Mouse (Mus musculus): ENCODE measurements around the gene Bcor.

Gene Bcor

DNA sequence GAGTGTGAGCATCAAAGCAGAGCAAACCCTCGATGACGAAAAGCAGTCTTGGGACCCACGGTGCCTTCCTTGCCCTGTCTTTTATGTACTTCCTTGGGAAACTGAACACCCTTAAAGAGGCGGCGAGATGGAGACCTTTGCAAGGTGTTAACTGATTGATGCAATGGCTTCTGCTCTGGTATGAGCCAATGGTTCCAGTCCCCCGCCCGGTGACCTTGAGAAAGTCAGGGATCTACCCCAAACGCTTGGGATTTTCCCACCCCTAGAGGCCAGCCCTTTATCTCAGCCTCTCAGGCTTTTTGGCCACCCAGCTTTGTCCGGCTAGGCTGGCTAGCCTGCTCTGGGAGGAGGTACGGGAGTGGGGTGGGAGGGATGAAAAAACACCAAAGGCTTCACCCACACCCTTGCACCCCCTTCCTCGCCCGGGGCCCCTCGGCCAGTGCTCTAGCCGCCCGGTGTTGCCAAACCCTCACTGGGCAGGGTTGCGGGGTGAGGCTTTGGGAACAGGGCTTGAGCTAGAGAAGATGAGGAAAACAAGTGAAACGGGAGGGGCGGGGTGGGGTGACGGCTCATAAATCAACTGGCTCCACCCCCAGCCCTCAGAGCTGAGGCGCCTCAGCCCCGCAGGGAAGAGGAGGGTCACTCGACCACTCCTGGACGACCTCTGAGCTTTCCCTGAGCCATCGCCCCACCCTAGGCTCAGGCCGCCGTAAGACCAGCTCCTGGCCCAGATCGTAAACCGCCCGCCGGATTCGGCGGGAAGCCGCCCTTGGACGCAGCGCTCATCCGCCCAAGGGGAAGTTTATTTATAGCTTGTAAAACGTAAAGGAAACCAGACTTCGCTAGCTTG is 154.7 kb downstream of the Bcor start:
- no peak for DNase-seq (ENCODE audit: low read depth, low spot score)

DNA sequence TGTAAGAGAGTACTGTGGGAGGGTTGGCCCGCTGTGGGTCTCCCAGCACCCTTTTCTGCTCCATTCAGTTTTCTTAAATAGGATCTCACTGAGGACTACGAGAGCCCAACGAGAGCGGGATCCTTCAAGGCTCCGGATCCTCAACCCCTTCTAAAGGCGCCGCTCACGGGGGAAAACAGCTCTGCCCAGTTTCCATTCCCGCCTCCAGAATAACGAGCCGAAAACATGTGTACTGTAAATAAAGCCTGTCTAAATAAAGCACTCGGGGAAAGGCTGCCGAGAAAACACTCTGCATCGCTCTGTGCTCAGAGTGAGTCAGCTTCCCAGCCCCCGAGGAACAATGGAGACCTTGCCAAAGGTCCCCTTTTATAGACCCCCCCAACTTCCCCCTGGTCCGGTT is 155.7 kb downstream of the Bcor start:
- DNase-seq (ENCODE audit: low read depth, low spot score), result no peak

DNA sequence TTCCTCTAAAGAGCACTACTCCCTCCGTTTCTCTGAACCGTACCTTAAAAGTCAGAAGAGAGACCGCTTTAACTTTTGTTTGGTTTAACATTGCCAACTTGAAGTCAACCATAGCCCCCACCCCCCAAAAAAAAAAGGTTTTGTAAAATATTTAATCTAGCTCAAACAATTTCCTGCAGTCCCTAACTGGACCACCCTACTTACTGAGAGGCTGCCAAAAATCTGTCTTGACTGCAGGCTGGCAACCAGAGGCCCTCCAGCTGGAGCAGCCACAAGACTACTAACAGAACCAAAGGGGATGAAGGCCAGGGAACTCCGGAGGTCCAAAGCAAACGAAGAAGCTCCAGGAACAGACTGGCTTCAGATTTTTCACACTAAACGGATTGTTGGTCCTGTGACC is 156.2 kb downstream of the Bcor start:
- no peak for DNase-seq (ENCODE audit: low read depth, low spot score)

DNA sequence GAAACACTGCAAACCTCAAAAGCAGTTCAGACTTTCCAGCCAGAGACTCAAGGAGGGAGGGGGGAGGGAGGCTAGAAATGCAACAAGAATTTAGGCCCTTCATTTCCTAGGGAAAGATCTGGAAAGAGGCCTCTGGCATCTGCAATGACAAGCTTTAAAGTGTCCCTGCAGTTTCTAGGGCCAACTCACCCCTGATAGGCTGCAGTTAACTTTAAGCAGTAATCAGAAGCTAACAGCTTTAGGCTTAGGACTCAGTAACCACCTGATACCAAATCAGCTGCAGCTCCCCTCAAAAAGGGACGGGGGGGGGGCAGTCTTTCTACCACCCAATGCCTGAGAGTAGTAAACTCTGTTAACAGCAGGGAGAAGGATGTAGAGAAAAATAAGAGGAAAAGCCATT is 156.6 kb downstream of the Bcor start:
- DNase-seq (ENCODE audit: low read depth, low spot score), result no peak

DNA sequence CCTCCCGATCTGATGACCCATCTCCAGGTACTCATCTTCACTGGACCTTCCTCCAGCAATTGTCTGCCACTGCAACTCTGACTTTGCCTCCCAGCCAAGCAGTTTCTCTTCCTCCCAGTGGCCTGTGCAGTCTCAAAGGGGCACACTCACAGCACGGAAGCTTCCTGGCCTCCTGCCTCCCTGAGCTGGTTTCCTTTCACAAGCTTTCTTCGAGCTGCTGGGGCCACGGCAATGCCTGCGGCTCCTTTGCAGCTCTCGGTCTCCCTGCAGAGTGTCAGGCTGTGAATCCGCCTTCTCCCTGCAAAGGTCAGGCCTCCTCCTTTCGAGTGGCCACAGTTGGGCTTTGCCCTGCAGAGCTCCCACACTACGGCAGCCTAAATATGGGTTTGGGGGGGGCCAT is 157.0 kb downstream of the Bcor start:
- no peak for DNase-seq (ENCODE audit: low read depth, low spot score)

DNA sequence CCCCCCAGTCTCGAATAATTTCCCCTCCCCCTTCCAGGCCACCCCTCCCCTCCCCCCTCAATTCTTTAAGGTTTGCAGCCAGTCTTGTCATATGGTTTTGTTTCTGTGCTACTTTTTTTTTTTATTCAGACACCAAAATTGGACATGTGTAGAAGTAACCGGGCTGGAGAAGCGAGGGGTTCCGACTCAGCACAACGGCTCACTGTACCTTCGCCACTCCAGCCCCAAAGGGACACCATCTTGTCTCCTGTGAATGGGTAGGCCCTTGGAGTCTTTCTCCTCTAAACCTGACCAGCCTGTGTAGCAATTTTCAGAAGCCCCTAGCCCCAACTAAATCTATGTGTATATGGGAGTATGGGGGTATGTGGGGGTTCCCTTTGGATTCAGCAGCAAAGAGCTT is 157.6 kb downstream of the Bcor start:
- no peak for DNase-seq (ENCODE audit: low read depth, low spot score)

DNA sequence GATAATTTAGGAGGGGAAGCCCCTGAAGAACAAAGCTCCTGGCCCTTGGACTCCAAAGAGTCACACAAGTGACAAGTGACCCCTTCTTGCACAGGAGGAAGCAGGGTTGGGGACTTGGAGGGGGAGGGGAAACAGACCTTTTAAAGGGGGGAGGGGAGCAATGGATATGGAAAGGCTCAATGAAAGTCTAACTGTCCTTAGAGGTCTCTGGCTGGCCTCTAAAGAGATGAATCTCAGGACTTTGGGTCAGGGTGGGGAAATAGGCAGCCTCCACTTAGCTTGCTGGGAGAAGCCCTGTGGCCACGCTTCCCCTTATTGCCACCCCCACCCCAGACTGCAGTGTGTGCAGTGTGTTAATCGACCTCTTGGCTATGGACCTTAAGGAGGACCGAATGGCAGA is 158.2 kb downstream of the Bcor start:
- DNase-seq (ENCODE audit: low read depth, low spot score), result no peak

DNA sequence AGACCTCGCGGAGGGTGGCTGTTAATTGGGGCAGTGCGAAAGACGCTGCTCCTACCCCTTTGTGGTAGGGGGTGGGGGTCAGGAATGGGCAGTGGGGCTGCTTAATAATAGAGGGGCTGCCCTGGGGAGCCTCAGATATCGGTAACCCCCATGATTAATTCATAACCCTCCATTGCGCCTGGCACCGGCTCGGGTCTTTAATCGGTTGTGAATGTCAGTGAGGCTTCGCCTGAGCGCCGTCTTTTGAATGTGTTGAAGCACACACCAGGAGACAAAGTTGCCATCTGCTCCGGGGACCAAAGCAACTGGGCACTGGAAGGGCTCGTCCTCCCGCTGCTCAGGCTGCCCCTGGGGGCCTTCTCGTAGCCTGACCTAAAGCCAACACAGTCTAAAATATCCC is 158.8 kb downstream of the Bcor start:
- no peak for DNase-seq (ENCODE audit: low read depth, low spot score)

DNA sequence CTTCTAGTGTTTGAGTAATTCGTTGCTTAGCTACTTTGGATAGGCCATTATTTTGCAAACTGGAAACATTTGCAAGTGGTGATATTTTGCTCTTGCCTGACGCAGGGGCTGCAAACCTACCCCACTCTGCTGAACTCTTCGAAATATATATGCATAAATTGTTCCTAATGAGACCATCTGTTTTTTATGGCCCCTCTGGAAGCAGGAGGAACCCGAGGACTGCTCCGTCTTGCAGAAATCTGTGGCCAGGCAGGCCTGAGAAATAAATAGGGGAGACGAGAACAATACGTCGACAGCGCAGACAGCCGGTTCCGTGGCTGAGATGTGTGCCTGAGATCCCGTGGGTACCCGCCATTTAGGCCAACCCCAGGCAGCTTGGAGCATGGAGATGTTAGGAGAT is 159.5 kb downstream of the Bcor start:
- DNase-seq (ENCODE audit: low read depth, low spot score), result no peak

DNA sequence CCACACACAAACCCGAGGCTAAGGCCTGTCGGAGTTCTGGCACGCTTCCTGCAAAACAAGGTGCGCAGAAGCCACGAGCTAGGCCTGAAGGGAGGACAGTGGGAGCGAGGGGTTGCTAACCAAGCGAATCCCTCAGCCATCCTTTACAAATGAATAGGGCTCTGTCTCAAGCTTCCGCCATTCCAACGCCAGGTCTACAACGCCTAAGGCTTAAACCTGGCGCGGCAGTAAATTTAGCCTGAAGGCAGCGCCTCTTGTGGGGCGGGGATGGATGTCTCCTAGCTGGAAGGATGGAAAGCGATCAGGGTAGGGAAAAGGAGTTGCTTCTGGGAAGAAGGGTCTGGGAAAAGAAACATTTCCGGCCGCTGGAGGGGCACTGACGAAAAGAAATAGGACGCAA is 160.2 kb downstream of the Bcor start:
- no peak for DNase-seq (ENCODE audit: low read depth, low spot score)

DNA sequence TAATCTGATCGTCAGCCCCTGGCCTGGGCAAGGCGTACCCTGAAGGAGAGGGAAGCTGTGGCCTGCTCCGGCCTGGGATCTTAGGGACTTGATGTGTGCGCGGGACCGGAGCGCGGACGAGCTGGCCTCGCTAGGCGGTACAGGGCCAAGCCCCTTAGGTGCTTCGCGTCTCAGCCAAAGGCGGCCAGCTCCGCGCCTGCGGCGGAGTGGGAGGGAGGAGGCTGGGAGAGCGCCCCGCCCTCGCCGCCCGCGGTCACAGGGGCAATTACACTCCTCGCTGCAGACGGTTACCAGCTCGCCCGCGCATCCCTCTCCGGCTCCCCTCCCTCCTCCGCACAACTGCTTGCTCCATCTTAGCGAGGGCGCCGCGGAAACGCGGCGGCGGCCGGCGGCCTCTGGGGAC is 161.2 kb downstream of the Bcor start:
- no peak for DNase-seq (ENCODE audit: low read depth, low spot score)

DNA sequence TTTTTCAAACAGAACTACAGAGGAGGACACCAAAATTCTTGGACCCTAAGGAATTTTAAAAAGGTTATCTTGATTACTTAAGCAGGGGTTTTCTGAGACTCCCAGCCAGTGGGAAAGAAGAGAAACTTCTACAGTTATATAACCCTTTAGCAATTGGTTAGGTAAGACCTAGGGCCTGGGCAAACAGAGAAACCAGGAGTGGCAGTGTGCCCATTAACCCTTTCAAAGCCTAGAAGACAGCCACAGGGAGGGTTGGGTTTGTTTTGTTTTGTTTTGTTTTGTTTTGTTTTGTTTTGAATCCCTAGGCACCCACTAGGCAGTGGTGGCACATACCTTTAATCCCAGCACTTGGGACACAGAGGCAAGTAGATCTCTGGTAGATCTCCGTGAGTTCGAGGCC is 163.3 kb downstream of the Bcor start:
- no peak for DNase-seq (ENCODE audit: low read depth, low spot score)

DNA sequence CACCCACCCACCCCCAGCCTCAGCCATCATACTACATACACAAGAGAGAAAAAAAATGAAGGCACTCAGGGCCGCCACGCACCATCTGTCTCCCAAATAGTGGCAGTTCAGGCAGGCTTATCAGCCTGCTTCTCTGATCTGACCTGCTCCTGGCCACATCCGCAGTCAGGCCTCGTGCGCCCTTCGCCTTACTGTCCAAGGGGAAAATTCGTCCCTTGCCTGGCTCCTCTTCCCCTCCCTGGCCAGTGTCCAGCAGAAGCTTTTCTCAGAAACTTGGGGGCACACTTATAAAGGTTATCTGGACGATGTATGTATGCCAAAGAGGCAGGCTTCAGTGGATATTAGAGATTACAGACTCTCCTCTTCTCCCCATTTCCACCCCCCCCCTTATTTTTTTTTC is 163.7 kb downstream of the Bcor start:
- DNase-seq (ENCODE audit: low read depth, low spot score), result no peak

DNA sequence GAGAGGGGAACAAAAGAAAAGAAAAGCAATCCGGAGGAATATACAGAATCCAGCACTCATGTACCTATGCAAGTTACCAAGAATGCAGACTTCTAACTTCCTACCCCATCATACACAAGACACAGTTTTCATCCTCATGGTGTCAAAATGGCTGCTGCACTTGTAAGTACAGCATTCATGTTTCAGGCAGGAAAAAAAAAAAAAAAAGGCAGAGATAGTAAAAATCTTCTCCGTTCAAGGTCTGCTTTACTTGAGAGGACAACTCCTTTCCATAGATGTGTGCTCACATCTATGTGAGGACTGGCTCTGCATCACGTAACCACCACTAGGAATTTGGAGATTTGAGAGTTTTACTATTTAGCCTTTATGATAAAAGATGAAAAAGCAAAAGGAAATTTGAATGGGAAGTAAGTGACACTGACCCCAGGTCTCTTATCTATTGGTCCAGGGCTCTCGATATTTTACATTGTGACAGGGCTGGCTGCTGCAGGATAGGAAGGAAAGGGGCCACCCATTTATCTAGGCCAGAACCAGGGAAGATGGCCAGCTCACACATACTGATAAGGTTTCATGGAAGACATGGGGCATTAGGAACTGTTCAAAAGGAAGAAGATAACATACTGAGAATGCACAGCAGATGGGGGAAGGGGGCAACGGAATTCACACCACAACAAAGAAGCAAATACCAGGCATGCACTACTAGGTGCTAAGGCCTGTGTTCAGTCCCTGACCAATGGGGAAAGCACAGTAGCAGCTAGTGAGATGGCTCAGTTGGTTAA is 166.3 kb downstream of the Bcor start:
- no peak for DNase-seq (ENCODE audit: low read depth, low spot score)

DNA sequence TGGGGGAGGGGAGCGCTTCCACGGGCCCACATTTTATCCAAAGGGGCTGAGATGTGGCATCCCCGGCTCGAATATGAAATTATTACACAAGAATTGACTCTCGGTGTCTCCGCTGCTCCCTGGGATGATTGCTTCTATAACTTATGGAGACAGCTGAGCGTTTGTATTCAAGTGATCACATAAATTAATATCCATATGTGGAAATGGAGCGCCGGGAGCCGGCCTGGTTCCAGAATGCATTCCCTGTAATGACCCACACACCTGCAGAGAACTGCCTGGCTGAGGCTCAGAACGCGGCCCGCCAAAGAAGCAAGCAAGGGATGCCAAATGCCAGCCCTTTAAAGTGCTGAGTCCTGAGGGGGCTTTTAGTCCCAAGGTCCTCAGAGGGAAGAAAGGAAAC is 170.7 kb downstream of the Bcor start:
- DNase-seq (ENCODE audit: low read depth, low spot score), result no peak

DNA sequence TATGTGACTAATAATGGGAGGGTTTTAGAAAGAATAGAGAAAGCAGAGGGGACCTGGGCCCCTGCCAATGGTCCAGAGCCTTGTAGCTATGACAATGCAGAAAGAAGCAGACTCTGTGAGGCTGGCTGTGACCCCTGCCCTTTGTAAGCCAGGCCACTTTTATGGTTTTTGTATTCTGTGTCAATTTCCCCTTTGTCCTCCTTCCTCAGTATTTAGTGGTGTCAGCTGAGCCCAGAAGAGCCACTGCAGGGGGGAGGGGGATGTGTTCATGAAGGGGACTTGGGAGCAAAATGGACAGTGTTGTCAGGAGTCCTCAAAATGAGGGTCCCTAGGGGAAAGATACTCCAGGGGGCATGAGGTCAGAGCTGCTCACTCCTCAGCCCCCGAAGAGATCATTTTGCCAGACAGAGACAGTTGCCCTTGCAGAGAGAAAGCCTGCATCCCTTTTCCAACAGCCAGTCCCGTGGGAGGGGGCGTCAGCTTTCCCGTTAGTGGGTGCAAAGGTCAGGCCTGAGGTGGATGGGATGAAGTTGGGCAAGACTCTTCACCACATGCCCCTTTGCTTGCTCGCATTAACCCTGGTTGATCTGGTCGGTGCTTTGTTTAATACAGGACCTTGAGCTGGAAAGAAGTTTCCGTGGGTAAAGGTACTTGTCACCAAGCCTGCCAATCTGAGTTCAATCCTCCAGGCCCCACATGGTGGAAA is 171.8 kb downstream of the Bcor start:
- no peak for DNase-seq (ENCODE audit: low read depth, low spot score)

DNA sequence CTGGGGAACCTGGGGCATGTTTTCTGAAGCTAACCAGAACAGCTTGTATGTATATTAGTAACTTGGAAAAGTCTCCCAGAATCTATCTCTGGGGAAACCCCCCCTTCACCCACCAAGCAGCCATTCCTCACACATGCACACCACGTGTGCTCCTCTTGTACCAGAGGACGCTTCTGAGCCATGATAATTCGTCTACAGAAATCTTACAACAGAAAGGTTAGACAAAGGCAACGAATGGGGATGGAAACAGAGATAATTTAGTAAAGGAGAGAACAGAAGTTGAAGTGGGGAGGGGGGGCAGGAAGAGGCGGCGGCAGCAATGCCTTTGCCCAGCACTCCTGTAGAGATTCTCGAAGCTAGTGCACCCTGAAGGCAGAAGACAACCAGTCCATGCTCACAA is 172.6 kb downstream of the Bcor start:
- no peak for DNase-seq (ENCODE audit: low read depth, low spot score)
